Mouse (Mus musculus) forebrain, postnatal 0 days (tissue): ENCODE data around the gene Cbx7. TPM values are rescaled to one million over a fixed set of nuclear protein-coding genes. Genes with fewer than 3 reads are reported as not detected.

Experiments
- ATAC-seq: fragments of 200-750 bp; cut with Nextera tagmentation; 2 replicates; pipeline ENCODE4 v1.8.0; 2017; ENCODE audit warnings: mild to moderate bottlenecking, moderate library complexity
- DNase-seq: peaks from one replicate; pipeline ENCODE4 v3.0.0-alpha.2; 2015
- H3K27ac ChIP-seq: fragments of 300-500 bp; sonication (generic); 2 replicates; pipeline ENCODE4 v1.5.1; 2014; ENCODE audit warnings: low read depth, mild to moderate bottlenecking, antibody characterized with exemption, low read length, moderate library complexity, mixed read lengths
- H3K27me3 ChIP-seq: fragments of 300-500 bp; sonication (generic); 2 replicates; pipeline ENCODE4 v1.6.1; 2014; ENCODE audit warnings: mild to moderate bottlenecking, low read length, mixed read lengths; ENCODE audit not compliant: insufficient read depth
- H3K36me3 ChIP-seq: fragments of 300-500 bp; sonication (generic); 2 replicates; pipeline ENCODE4 v1.6.1; 2014; ENCODE audit warnings: mild to moderate bottlenecking, moderate library complexity; ENCODE audit not compliant: insufficient read depth
- H3K4me1 ChIP-seq: fragments of 300-500 bp; sonication (generic); 2 replicates; pipeline ENCODE4 v1.6.1; 2014; ENCODE audit warnings: antibody characterized with exemption; ENCODE audit not compliant: insufficient read depth
- H3K4me2 ChIP-seq: fragments of 300-500 bp; sonication (generic); 2 replicates; pipeline ENCODE4 v1.6.1; 2014; ENCODE audit warnings: low read depth, mild to moderate bottlenecking, moderate library complexity
- H3K4me3 ChIP-seq: fragments of 300-500 bp; sonication (generic); 2 replicates; pipeline ENCODE4 v1.5.1; 2014; ENCODE audit warnings: low read depth, low read length, mixed read lengths
- H3K9ac ChIP-seq: fragments of 300-500 bp; sonication (generic); 2 replicates; pipeline ENCODE4 v1.6.1; 2014; ENCODE audit warnings: mild to moderate bottlenecking
- H3K9me3 ChIP-seq: fragments of 300-500 bp; sonication (generic); 2 replicates; pipeline ENCODE4 v1.6.1; 2016; ENCODE audit warnings: low read length
- CTCF ChIP-seq: sonication (generic); IDR thresholded peaks from 2 replicates; pipeline ENCODE4 v1.5.1; 2016; ENCODE audit warnings: antibody characterized with exemption, control low read depth, low read depth
- WGBS: fragments of 180-500 bp; shearing (Covaris S2); extraction: QIAGEN DNeasy Blood & Tissue Kit; methylation state at CpG from one replicate; pipeline ENCODE4 v1.1.7; 2014; 5-methylcytosine and 5-hydroxymethylcytosine counted together
- polyA plus RNA-seq: library from polyadenylated mRNA; unstranded; fragments of >200 nt; fragmentation: Nextera tagmentation; extraction: Ambion mirVana; gene quantifications from 2 replicates; pipeline ENCODE4 v1.2.1, GENCODE M21; 2015
- total RNA-seq: library from RNA; depleted of rRNA; stranded (reverse); fragments of >200 nt; gene quantifications from 2 replicates; pipeline ENCODE4 v1.2.3, GENCODE M21; 2014; rRNA removed

The Cbx7 gene
- 6.4 and 11.1 TPM in 2 replicates for total RNA-seq
- 2.4 and 3.1 TPM in 2 replicates for polyA plus RNA-seq

GRCm38 (mm10) chr15:79970940-79971339 lies at the start of gene Cbx7:
TSS of gene Cbx7 (minus strand) at chr15:79971119.
- Histone ChIP-seq H3K9me3 (no peaks in the 10 kb centered on the region), H3K4me3 (no peak within 1 kb of the TSS), H3K27me3 (no peaks in the 10 kb centered on the region), H3K4me2 (no peak within 1 kb of the TSS), H3K27ac (no peak within 1 kb of the TSS), H3K36me3 (no peaks in the 10 kb centered on the region), H3K4me1 (no peaks in the 10 kb centered on the region), H3K9ac (no peak within 1 kb of the TSS)
- ATAC-seq (no peak), DNase-seq (no peak)
- no peak for TF ChIP-seq CTCF
- WGBS = 93% methylated on average over 11 of the region's 11 CpGs

GRCm38 (mm10) chr15:80020516-80020915 lies 49.6 kb upstream of the Cbx7 start:
- H3K9ac ChIP-seq = no peak overlapping the region

DNA sequence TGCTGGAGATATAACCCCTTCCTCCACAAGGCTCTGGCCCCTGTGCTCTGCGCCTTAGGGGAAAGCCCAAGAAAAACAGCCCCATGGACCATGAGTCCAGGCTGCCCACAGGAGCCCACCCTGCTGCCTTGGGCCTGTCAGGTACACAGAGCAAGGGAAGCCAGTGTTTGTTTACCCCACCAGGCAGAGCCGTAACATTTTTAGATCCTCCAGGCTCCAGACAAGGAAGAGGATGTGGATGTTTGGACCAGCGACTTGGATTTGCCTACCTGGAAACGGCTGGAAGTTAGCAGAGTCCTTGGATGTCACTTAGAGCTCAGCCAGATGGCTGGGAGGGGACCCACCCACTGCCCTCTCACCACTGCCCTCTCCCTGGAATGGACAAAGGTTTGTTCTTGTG lies 48.7 kb upstream of the Cbx7 start:
- Histone ChIP-seq H3K9me3 (no peaks in the 10 kb centered on the region), H3K27me3 (peaks cover 4% of the 10 kb centered on the region; the same call in 1 of the 2 replicates), H3K4me3 (no peak overlapping the region), H3K4me1 (0 out of 2 replicates have a peak, but pooled peaks cover 6% of the 10 kb centered on the region), H3K27ac (no peak overlapping the region), H3K36me3 (no peaks in the 10 kb centered on the region), H3K4me2 (no peak overlapping the region), H3K9ac (no peak overlapping the region)
- DNase-seq (no peak), ATAC-seq (no peak)
- WGBS = 64% methylated on average over 4 of the region's 4 CpGs
- no peak for TF ChIP-seq CTCF

More at GRCm38 (mm10) chr15:80020516-80020915, 49.6 kb upstream of the Cbx7 start:
- H3K4me3 ChIP-seq = no peak overlapping the region
- DNase-seq (no peak), ATAC-seq (no peak)
- no peaks in the 10 kb centered on the region for H3K9me3 ChIP-seq
- H3K4me2 ChIP-seq = no peak overlapping the region
- no peak overlapping the region for H3K27ac ChIP-seq
- peaks cover 3% of the 10 kb centered on the region; the same call in 1 of the 2 replicates for H3K4me1 ChIP-seq
- no peaks in the 10 kb centered on the region for H3K36me3 ChIP-seq
- TF ChIP-seq CTCF = no peak
- WGBS = 65% methylated on average over 4 of the region's 4 CpGs
- H3K27me3 ChIP-seq = no peaks in the 10 kb centered on the region

- Histone ChIP-seq H3K4me2 (no peak overlapping the region), H3K27ac (no peak overlapping the region), H3K9ac (no peak overlapping the region), H3K9me3 (no peaks in the 10 kb centered on the region), H3K4me1 (0 out of 2 replicates have a peak, but pooled peaks cover 7% of the 10 kb centered on the region), H3K4me3 (no peak overlapping the region), H3K36me3 (no peaks in the 10 kb centered on the region), H3K27me3 (peaks cover 8% of the 10 kb centered on the region; the same call in 1 of the 2 replicates)
- TF ChIP-seq CTCF = no peak
- ATAC-seq (no peak), DNase-seq (no peak)
- WGBS = 75% methylated on average over 7 of the region's 7 CpGs
Measured at GRCm38 (mm10) chr15:80019220-80019619, 48.3 kb upstream of the Cbx7 start.

DNA sequence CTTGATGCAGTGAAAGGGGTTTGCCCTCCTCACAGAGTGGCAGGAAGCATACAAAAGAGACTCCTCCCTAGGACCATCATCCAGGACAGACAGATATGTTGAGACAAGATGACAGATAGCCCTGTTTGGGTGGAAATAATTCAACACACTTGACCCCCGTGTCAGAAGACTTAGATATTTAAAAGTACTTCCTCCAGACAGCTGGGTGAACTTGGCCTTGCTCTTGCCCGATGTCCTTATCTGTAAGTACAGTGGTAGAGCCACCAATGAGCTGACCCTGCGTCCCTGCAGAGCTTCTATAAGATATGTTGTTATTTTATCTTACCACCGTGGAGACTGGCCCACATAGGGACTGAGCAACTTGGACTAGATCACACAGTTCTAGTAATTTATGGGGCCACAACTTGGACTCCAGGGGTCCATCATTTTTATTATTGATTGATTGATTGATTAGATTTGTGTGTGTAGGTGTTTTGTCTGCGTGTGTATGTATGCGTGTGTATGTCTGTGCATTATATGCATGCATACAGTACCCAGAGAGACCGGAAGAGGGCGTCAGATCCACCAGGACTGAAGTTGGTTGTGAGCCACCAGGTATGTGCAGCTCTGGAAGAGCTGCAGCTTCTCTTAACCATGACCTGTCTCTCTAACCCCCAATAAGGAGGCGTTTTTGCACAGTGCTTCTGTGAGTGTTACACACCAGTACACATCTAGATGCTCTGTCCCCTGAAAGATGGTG lies 45.8 kb upstream of the Cbx7 start:
- 92% methylated on average over 9 of the region's 9 CpGs for WGBS
- ATAC-seq (no peak), DNase-seq (no peak)
- Histone ChIP-seq H3K36me3 (no peaks in the 10 kb centered on the region), H3K27ac (no peak overlapping the region), H3K4me2 (no peak overlapping the region), H3K9ac (no peak overlapping the region), H3K4me1 (peaks cover 7% of the 10 kb centered on the region; the same call in 1 of the 2 replicates), H3K4me3 (no peak overlapping the region), H3K9me3 (no peaks in the 10 kb centered on the region), H3K27me3 (peaks cover 11% of the 10 kb centered on the region; the same call in 1 of the 2 replicates)
- TF ChIP-seq CTCF = no peak

- H3K36me3 ChIP-seq = no peaks in the 10 kb centered on the region
- H3K4me1 ChIP-seq = peaks cover 7% of the 10 kb centered on the region; the same call in 1 of the 2 replicates
- H3K9me3 ChIP-seq = no peaks in the 10 kb centered on the region
- 38% methylated on average over 7 of the region's 7 CpGs for WGBS
- no peak overlapping the region for H3K27ac ChIP-seq
- H3K9ac ChIP-seq = peak overlapping the region; percentile 88; the same call in 1 of the 2 replicates
- H3K4me2 ChIP-seq = peak overlapping the region; percentile 95
- H3K4me3 ChIP-seq = peak overlapping the region; percentile 76
- DNase-seq (no peak), ATAC-seq (no peak)
- H3K27me3 ChIP-seq = peaks cover 11% of the 10 kb centered on the region; the same call in 1 of the 2 replicates
- TF ChIP-seq CTCF = no peak
Measured at GRCm38 (mm10) chr15:80015211-80015952, 44.5 kb upstream of the Cbx7 start.
